Mouse (Mus musculus): ENCODE data around the gene Mt2. TPM values are rescaled to one million over a fixed set of nuclear protein-coding genes. Genes with fewer than 3 reads are reported as not detected.

Gene Mt2
- total and polyA plus RNA-seq, 2 experiments from 2014 or later, result 83.0 to 87.5 TPM

DNA sequence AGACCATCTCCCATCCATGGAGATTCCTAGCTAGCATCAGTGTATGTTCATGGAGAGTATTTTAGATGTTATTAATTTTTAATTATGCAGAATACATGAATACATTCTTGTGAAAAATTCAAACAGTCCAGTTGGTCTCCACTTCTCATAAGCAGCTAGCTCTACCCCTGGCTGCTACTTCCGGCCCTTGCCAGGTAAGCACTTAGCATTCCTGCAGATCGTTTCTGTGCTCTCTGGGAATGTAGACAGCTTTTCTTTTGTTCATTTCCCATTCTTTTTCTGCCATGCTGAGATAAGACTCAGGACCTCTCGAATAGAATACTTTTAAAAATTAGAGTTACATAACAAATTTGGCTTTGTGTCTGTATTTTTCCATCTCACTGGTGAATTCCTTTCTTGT is 31.6 kb downstream of the Mt2 start:
- no peaks in the 10 kb centered on the region for H3K36me3 ChIP-seq (replicated peaks; ENCODE audit: control insufficient read depth, insufficient read depth, low read length)
- H3K4me1 ChIP-seq (ENCODE audit: control insufficient read depth, insufficient read depth), result no peaks in the 10 kb centered on the region
- no peak for DNase-seq (ENCODE audit: low spot score)
- no peak overlapping the region for H3K9ac ChIP-seq (replicated peaks; ENCODE audit: low read depth, low read length)
- no peak for TF ChIP-seq EP300 (IDR thresholded peaks at IDR 0.05; ENCODE audit: low read depth)
- no peak overlapping the region for H3K4me3 ChIP-seq (ENCODE audit: low read depth, low read length)
- no peaks in the 10 kb centered on the region for H3K27me3 ChIP-seq (ENCODE audit: control insufficient read depth, insufficient read depth, low read length)
- no peak overlapping the region for H3K27ac ChIP-seq (ENCODE audit: low read depth)
- ATAC-seq (ENCODE audit: insufficient read depth, low read depth), result no peak
- H3K9me3 ChIP-seq (replicated peaks; ENCODE audit: control insufficient read depth, low read length), result no peaks in the 10 kb centered on the region
- WGBS, result 56% methylated on average over 3 of the region's 3 CpGs
- no peak overlapping the region for H3K4me2 ChIP-seq (ENCODE audit: low read depth, low read length)

DNA sequence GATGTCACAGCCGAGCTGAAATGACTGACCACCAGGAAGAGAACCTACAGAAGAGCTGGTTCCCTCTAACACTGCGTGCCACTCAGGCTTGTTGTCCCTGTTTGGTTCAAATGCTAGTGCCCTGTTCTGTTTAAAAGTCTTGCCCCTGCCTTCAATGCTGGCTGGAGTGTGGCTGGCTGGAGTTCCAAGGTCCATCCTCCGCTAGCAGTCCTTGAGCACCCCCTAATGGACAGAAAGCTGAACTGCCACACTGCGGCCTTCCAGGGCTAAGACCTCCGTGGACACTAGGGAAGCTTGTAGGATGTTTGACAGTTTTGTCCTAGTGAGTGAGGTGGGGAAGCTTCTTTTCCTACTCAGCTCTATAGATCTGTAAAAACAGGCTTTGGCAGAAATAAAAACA is 33.3 kb downstream of the Mt2 start:
- Histone ChIP-seq H3K9me3 (replicated peaks; ENCODE audit: control insufficient read depth, low read length) (no peaks in the 10 kb centered on the region), H3K4me3 (ENCODE audit: low read depth, low read length) (no peak overlapping the region), H3K9ac (replicated peaks; ENCODE audit: low read depth, low read length) (no peak overlapping the region), H3K36me3 (replicated peaks; ENCODE audit: control insufficient read depth, insufficient read depth, low read length) (no peaks in the 10 kb centered on the region), H3K4me2 (ENCODE audit: low read depth, low read length) (no peak overlapping the region), H3K27ac (ENCODE audit: low read depth) (no peak overlapping the region), H3K4me1 (ENCODE audit: control insufficient read depth, insufficient read depth) (0 out of 2 replicates have a peak, but pooled peaks cover 11% of the 10 kb centered on the region), H3K27me3 (ENCODE audit: control insufficient read depth, insufficient read depth, low read length) (no peaks in the 10 kb centered on the region)
- TF ChIP-seq CTCF (IDR thresholded peaks at IDR 0.05; ENCODE audit: low read depth) (peak; percentile 93), EP300 (IDR thresholded peaks at IDR 0.05; ENCODE audit: low read depth) (no peak)
- ATAC-seq (ENCODE audit: insufficient read depth, low read depth) (peak; percentile 82), DNase-seq (ENCODE audit: low spot score) (peak; percentile 75)
- 15% methylated on average over 5 of the region's 5 CpGs for WGBS

DNA sequence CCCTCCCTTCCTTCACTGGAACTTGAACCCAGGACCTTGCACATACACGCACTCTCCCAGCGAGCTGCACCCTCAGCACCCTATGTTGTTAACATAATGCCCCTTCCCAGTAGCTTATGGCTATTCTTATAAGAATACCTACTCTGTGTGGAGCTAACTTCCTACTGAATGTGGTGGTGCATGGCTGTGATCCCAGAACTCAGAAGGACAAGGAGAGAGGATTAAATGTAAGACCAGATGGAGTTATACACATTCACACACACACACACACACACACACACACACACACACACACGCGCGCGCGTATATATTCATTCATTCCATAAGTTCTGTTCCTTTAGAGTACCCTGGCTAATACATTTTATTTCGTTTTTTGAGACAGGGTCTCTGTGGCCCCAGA is 33.8 kb downstream of the Mt2 start:
- H3K27ac ChIP-seq (ENCODE audit: low read depth), result no peak overlapping the region
- no peak overlapping the region for H3K9ac ChIP-seq (replicated peaks; ENCODE audit: low read depth, low read length)
- no peak for DNase-seq (ENCODE audit: low spot score)
- H3K4me1 ChIP-seq (ENCODE audit: control insufficient read depth, insufficient read depth), result 0 out of 2 replicates have a peak, but pooled peaks cover 11% of the 10 kb centered on the region
- H3K4me2 ChIP-seq (ENCODE audit: low read depth, low read length), result no peak overlapping the region
- no peak overlapping the region for H3K4me3 ChIP-seq (ENCODE audit: low read depth, low read length)
- 74% methylated on average over 8 of the region's 8 CpGs for WGBS
- ATAC-seq (ENCODE audit: insufficient read depth, low read depth), result no peak
- TF ChIP-seq CTCF (IDR thresholded peaks at IDR 0.05; ENCODE audit: low read depth), result no peak
- no peak for TF ChIP-seq EP300 (IDR thresholded peaks at IDR 0.05; ENCODE audit: low read depth)
- H3K27me3 ChIP-seq (ENCODE audit: control insufficient read depth, insufficient read depth, low read length), result no peaks in the 10 kb centered on the region
- H3K36me3 ChIP-seq (replicated peaks; ENCODE audit: control insufficient read depth, insufficient read depth, low read length), result no peaks in the 10 kb centered on the region
- H3K9me3 ChIP-seq (replicated peaks; ENCODE audit: control insufficient read depth, low read length), result no peaks in the 10 kb centered on the region

DNA sequence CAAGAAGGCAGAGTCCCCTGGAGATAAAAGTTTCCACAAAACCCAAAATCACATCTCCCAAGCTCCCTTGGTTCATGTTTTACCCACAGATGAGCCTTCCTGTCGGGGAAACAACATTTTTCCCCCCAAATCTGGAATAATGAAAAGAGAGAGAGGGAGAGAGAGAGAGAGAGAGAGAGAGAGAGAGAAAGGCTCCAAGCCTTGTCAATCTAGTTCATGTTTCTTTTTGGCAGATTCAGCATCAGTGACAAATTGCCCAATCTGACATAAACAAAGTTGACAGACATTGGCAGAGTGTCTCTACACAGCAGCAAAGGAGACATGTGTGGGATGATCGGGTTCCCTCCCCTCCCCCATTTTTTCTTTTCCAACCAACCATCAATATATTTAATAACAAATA is 35.0 kb downstream of the Mt2 start:
- Histone ChIP-seq H3K9me3 (replicated peaks; ENCODE audit: control insufficient read depth, low read length) (no peaks in the 10 kb centered on the region), H3K9ac (replicated peaks; ENCODE audit: low read depth, low read length) (no peak overlapping the region), H3K4me2 (ENCODE audit: low read depth, low read length) (no peak overlapping the region), H3K36me3 (replicated peaks; ENCODE audit: control insufficient read depth, insufficient read depth, low read length) (no peaks in the 10 kb centered on the region), H3K27me3 (ENCODE audit: control insufficient read depth, insufficient read depth, low read length) (no peaks in the 10 kb centered on the region), H3K27ac (ENCODE audit: low read depth) (no peak overlapping the region), H3K4me3 (ENCODE audit: low read depth, low read length) (no peak overlapping the region), H3K4me1 (ENCODE audit: control insufficient read depth, insufficient read depth) (0 out of 2 replicates have a peak, but pooled peaks cover 11% of the 10 kb centered on the region)
- DNase-seq (ENCODE audit: low spot score), result no peak
- no peak for ATAC-seq (ENCODE audit: insufficient read depth, low read depth)
- 61% methylated on average over 2 of the region's 2 CpGs for WGBS
- TF ChIP-seq EP300 (IDR thresholded peaks at IDR 0.05; ENCODE audit: low read depth) (no peak), CTCF (IDR thresholded peaks at IDR 0.05; ENCODE audit: low read depth) (no peak)

DNA sequence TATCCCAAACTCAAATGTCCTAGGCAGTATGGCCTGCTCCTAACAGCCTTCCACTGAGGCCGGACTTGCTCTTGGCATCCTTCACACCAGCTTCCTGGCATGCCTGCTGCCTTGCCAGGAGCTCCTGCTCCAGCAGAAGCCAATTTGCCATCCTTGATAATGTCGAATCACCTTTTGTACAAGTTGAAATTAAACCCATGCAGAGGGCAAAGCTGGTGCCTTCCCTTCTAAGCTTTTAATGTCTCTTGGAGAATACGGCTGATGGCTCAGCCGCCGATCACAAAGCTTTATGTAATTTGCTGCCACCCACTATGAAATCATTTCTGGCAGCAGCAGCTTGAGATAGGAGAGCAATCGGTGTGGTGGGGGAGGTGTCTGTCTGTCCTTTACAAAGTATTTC is 37.2 kb downstream of the Mt2 start:
- peak; percentile 18 for DNase-seq (ENCODE audit: low spot score)
- H3K9me3 ChIP-seq (replicated peaks; ENCODE audit: control insufficient read depth, low read length), result no peaks in the 10 kb centered on the region
- H3K4me1 ChIP-seq (ENCODE audit: control insufficient read depth, insufficient read depth), result peaks cover 14% of the 10 kb centered on the region; the same call in 1 of the 2 replicates
- peak overlapping the region; percentile 37 for H3K4me2 ChIP-seq (ENCODE audit: low read depth, low read length)
- H3K4me3 ChIP-seq (ENCODE audit: low read depth, low read length), result 0 out of 2 replicates have a peak overlapping the region, but pooled peaks have one; percentile 7
- TF ChIP-seq EP300 (IDR thresholded peaks at IDR 0.05; ENCODE audit: low read depth), result no peak
- no peak for TF ChIP-seq CTCF (IDR thresholded peaks at IDR 0.05; ENCODE audit: low read depth)
- ATAC-seq (ENCODE audit: insufficient read depth, low read depth), result no peak
- no peaks in the 10 kb centered on the region for H3K36me3 ChIP-seq (replicated peaks; ENCODE audit: control insufficient read depth, insufficient read depth, low read length)
- WGBS, result 32% methylated on average over 6 of the region's 6 CpGs
- H3K9ac ChIP-seq (replicated peaks; ENCODE audit: low read depth, low read length), result no peak overlapping the region
- no peak overlapping the region for H3K27ac ChIP-seq (ENCODE audit: low read depth)
- H3K27me3 ChIP-seq (ENCODE audit: control insufficient read depth, insufficient read depth, low read length), result no peaks in the 10 kb centered on the region

DNA sequence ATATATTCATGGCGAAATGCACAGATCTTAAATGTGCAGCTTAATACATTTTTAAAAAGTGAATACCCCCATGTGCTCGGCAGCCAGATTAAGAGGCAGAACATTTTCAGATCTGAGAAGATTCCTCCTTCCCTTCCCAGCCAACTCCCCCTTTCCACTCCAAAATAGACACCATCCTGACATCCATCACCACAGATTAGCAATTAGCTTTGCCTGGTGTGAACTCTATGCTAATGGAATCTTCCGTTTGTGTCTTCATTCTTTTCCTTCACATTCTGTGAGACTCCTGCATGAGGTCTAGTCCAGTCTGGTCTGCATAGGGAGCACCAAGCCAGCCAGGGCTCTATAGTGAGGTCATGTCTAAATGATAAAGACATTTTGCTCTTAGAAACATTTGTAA is 37.8 kb downstream of the Mt2 start:
- TF ChIP-seq EP300 (IDR thresholded peaks at IDR 0.05; ENCODE audit: low read depth) (no peak), CTCF (IDR thresholded peaks at IDR 0.05; ENCODE audit: low read depth) (no peak)
- no peaks in the 10 kb centered on the region for H3K27me3 ChIP-seq (ENCODE audit: control insufficient read depth, insufficient read depth, low read length)
- ATAC-seq (ENCODE audit: insufficient read depth, low read depth) (no peak), DNase-seq (ENCODE audit: low spot score) (no peak)
- no peak overlapping the region for H3K4me3 ChIP-seq (ENCODE audit: low read depth, low read length)
- peak overlapping the region; percentile 37 for H3K4me2 ChIP-seq (ENCODE audit: low read depth, low read length)
- WGBS, result 60% methylated on average over 3 of the region's 3 CpGs
- no peaks in the 10 kb centered on the region for H3K36me3 ChIP-seq (replicated peaks; ENCODE audit: control insufficient read depth, insufficient read depth, low read length)
- no peak overlapping the region for H3K27ac ChIP-seq (ENCODE audit: low read depth)
- H3K9me3 ChIP-seq (replicated peaks; ENCODE audit: control insufficient read depth, low read length), result no peaks in the 10 kb centered on the region
- H3K4me1 ChIP-seq (ENCODE audit: control insufficient read depth, insufficient read depth), result peaks cover 19% of the 10 kb centered on the region; the same call in 1 of the 2 replicates
- H3K9ac ChIP-seq (replicated peaks; ENCODE audit: low read depth, low read length), result no peak overlapping the region

All from heart, postnatal 0 days (tissue).